Mouse (Mus musculus): ENCODE results near the gene Card10.

DNA sequence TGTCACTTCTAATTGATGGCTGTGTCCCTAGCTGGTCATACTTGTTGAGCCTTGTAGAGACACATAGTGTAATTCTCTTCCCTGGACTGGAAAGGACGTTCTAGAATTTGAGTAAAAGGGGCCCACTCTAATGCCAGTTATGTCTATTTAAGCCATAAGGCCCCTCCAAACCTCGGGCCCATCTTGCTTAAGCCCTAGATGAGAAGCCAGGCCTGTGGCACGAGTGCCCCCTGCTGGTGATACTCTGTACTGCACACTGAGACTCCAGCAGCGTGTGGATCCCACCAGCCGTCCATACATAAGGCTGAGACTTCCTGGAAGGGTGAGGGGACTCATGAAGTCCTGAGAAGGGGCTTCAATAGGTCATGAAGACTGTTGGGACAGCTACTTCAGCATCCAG is 58.6 kb downstream of the Card10 start:
- TF ChIP-seq CTCF (IDR thresholded peaks at IDR 0.05; ENCODE audit: control insufficient read depth, insufficient read depth, insufficient read length) (no peak), MAX (IDR thresholded peaks at IDR 0.05) (no peak), USF1 (IDR thresholded peaks at IDR 0.05; ENCODE audit: low read depth) (no peak), MYOD1 (IDR thresholded peaks at IDR 0.05; ENCODE audit: control insufficient read depth, insufficient read length, low read depth) (no peak), CEBPB (IDR thresholded peaks at IDR 0.05; ENCODE audit: low read depth) (no peak), MYOG (IDR thresholded peaks at IDR 0.05; ENCODE audit: control insufficient read depth, extremely low read depth, insufficient read length) (no peak)

Data from C2C12 (cell line).